Mouse (Mus musculus): Measurements from ENCODE around the gene Ebf3. TPM values are rescaled to one million over a fixed set of nuclear protein-coding genes. Genes with fewer than 3 reads are reported as not detected.

Gene Ebf3
- total RNA-seq, 2 experiments from 2014 or later, result 0.12 TPM; not detected in 1

DNA sequence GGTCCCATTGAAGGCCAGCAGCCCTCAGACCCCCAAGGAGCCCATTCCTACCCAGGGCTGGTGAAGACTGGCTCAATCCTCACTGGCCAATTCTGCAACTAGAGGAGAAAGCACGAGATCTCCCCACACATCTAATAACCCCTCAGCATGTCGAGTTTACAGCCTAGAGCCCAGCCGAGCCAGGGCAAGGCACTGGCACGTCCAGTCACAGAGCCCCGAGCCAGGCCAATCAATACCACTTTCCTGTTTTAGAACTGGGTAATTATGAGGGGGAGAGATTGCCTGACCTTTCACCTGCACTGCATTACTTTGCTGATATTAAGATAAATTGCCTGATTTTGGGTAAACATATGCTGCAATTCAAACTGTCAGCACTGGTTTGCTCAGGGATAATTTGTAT, 105.7 kb downstream of the Ebf3 start:
- ATAC-seq (replicated peaks; ENCODE audit: poor library complexity), result no peak

DNA sequence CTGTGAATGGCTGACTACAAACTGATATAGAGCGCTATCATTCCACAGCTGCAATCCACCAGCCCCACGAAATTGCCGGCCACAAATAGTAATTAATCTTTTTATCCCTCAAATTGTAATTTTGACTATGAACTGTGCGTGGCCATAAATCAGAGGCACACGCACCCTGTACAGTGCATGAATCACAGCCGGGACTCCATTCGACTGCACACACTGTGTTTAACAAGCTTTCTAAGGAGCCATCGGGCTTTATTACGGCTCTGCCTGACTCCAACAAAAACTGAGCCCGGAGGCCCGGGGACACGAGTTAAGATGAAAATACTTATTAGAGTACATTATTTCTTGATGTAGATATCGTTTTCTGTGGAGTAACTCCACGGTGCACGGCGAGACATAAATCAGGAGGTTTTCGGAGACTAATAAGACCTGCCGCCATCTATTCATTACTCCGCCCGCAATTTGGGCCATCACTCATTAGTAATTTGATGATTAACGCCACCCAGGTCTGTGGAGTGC, 107.4 kb downstream of the Ebf3 start:
- ATAC-seq (replicated peaks; ENCODE audit: poor library complexity), result no peak

DNA sequence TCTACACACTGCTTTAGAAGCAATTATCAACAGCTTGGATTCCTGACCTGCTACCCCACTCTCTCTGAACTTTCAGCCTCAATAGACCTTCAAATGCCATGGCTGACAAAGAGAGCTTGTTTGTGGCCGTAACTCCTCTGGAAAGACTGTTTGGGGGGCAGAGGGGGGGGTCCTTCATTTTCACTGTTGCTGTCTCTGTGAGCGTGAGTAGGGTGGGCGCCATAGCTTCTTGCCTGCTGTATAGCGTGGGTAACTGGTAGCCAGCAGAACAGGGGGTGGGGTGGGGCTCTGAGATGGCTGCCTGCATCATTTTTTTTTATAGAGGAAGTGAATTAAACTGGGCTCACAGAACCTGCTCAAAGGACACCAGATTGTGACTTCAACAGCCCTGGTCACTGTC, 114.7 kb downstream of the Ebf3 start:
- no peak for ATAC-seq (replicated peaks; ENCODE audit: poor library complexity)

DNA sequence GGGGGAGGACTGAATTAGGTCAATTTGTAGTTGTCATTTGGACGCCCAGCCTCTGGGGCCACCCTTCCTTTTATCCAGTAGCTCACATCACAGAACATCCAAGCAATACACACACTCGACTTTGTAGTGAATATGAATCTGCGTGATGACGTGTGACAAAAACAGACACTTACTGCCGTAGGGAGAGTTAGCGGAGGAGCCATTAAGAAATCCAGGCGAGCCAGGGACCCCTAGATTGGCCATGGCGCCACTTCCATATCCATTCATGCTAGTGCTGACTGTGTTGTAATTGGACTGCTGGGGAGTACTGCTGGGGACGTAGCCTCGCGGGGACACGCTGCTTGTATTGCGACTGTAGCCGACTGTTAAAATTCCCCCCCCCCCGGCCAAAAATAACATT, 115.3 kb downstream of the Ebf3 start:
- ATAC-seq (replicated peaks; ENCODE audit: poor library complexity), result no peak

DNA sequence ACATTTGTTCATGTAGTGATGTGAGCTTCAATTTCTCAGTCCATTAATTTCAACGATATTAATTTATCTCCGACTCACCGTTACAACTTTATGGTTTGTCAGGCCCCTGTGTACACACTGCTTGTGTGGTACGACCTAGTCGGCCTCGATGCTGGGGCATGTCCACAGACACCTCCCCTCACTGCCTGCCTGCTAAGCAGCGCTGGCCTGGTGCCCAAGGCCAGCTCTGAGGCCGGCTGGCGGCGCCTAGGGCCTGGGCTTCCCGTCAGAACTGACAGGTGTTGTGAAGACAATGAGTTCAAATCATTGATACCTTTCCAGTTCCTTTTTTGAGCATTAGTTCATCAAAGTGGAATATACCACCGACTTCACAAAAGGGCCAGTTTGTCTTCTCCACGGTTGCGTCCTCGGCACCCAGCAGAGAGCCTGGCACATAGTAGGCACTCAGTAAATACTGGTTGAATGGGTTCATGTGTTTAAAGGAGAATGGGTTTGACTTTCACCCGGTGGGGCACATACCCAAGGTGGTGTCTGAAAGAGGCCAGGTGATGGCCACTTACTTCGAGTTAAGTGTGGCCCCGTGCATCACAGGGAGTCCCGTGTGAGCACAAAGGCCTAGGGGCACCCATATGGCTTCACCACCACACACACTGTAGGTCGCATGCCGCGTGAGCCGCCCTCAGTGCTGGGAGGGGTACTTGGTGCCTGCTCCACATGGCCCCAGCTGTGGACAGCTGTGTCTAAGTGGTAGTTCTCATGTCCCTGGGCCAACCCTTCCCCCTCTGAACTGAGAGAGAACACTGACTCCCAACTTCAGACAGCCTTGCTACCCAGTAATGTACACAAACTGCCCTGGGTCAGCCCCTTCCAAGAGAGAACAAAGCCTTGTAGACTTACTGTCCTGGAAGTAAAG, 116.9 kb downstream of the Ebf3 start:
- no peak for ATAC-seq (replicated peaks; ENCODE audit: poor library complexity)

DNA sequence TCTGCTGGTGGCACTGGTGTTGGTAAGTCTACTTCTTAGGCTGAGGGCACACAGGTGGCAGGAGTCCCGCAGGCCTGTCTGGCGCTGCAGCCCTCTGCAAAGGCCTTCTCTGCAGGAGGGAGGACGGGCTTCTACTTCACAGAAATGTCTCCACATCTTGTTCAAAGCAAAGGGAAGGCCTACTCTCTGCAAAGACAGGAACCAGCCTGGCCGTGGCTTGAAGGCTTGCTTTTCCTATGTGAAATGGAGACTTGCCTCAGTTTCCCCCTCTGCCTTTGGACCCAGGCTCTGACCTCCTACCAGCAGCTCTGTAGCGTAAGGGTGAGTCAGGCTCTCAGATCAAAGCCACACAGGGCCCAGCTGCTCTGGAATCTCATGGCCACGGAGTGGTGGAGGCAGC, 117.7 kb downstream of the Ebf3 start:
- ATAC-seq (replicated peaks; ENCODE audit: poor library complexity), result no peak

DNA sequence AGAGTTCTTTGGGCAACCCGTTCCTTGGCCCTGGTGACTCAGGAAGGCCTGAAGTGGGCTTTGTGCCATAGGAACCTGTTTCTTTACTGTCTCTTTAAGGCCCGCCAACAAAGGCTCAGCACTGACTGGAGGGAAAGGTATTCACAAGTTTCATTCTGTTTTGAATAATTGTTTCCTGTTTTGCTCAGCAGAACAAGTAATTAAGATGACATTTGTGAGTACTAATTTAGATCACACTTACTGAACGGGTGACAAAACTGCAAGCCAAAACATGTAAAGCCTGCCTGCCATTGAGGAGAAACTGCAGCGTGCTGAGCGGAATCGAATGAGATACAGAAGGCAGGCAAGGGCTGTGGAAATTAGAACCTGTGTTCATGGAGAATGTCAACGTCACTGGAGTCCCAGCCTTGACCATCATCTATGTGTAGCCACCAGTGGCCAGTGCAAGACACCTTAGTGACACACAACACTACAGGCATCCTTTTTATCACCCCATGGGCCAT, 121.4 kb downstream of the Ebf3 start:
- no peak for ATAC-seq (replicated peaks; ENCODE audit: poor library complexity)

DNA sequence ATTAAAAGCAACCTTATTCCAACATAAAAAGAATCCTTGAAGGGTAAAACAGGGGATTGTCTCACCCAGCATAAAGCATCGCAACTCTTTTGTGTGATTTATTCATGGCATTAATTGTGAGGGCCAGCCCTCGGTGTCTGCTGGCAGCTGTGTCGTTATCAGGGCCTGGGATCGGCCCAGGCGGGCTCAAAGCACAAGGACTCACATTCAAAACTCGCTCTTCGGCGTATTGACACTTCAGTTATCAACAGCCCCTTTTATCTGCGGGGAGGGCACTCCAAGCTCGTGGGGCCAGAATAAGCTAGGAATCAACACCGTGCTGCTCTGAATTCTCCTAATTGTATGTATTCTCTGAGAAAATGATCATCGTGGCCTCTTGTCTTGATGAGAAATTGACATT, 122.4 kb downstream of the Ebf3 start:
- no peak for ATAC-seq (replicated peaks; ENCODE audit: poor library complexity)

DNA sequence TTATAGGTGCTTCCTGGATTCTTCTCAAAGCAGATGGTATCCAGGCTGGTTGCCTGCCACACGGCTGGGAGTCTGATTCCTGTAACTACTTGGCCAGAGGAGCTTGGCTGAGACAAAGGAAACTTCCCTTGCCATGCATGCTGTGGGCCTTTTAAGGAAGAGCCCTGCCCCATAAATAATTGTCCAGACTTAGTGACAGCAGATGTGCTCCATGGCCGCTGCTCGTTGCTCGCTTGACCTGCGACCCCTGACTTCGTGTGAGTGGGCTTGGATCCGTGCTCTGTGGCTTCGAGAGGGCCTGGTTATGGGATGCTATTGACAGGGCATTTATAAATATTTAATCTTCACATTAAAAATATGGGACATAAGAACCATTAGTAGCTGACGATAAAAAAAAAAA, 142.0 kb downstream of the Ebf3 start:
- no peak for ATAC-seq (replicated peaks; ENCODE audit: poor library complexity)

DNA sequence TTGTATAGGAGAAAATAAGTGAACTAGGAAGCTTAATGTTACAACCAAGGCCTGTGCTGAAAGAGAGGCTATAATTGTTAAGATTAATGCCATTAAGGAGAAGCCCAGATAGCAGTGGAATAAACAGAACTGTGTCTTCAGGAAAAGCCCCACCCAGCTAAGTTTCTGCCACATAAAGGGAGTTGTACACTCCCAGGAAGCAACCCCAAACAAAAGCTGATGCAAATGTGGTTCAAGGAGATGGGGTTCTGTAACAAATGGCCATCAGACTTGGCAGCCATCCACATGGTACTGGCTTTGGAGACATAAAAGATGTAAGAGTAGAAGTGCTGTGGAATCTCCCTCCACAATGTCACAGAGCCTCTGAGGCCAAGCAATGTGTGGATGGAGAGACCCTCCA, 155.2 kb downstream of the Ebf3 start:
- no peak for ATAC-seq (replicated peaks; ENCODE audit: poor library complexity)

DNA sequence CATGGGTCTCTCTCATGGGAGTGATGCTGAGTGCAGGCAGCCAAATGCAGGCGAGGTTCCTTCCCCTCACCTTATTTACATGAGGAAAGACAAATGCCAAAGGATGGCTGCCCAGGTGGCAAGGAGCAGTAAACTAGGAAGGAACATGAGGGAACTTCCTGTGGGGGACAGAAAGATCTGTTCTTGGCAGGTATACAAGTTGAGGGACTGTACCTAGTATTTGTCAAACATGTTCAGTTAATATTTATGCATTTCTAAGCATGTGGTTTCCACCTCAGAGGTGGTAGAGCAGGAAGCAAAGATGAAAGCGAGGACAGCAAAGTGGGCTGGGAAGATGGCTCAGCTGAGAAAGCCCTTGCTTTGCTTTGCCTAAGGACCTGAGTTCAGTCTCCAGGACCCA, 159.6 kb downstream of the Ebf3 start:
- no peak for ATAC-seq (replicated peaks; ENCODE audit: poor library complexity)

DNA sequence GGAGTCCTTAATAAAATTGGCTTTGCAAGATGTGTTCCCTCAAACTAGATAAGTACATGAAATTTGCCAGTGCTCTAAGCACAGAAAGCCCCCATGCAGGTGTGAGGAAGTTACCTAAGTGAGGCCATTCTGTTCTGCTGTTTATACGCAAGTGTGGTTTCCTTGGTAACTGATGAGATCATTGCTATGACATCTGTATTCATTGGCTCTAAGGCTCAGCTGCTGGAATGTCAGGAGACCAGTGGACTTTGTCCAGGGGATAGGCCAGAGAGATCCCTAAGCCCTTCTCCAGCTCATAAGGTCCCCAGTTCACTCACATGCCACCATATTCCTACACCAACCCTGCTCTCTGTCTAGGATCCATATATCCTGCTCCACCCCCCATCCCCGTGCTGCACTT, 162.4 kb downstream of the Ebf3 start:
- no peak for ATAC-seq (replicated peaks; ENCODE audit: poor library complexity)

DNA sequence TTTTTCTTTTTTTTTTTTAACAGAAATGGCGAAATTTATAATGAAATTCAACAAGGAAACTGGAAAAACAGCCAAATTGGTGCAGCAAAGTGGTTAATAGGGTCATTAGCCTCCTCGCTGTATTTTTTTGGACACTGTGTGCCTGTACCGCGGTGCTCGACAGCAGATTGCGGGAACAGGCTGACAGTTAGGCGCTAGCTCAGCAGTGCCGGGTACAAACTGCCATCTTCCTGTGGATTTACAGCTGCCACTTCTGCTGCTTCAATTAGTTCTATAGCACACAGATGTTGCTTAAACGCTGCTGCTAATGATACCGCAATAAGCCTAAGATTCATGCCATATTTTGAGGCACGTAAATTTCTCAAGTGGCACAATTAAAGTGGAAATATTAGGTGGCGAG, 167.1 kb downstream of the Ebf3 start:
- ATAC-seq (replicated peaks; ENCODE audit: poor library complexity), result no peak

Other genes with a start within 250 kb of the Ebf3 start
- gene 9430038I01Rik, start 96.3 kb upstream of the Ebf3 start, total RNA-seq (2015), result 13.1 and 16.8 TPM in 2 replicates
- 11.8 and 16.3 TPM in 2 replicates for gene 9430038I01Rik, start 96.3 kb upstream of the Ebf3 start, total RNA-seq (2017)
- gene Glrx3, start 123.2 kb upstream of the Ebf3 start, total RNA-seq (2015), result 135 and 136 TPM in 2 replicates
- gene Glrx3, start 123.2 kb upstream of the Ebf3 start, total RNA-seq (2017), result 179 and 183 TPM in 2 replicates

Measured in megakaryocyte progenitor cell, adult 5-6 weeks (primary cell).